Mouse (Mus musculus) stomach, embryonic 14.5 days (tissue): ENCODE measurements at regions not wholly inside any gene's neighbourhood (a gene's known extent, or its start where the extent isn't known, plus 50 kb on each side); places are given as distances from the start of the nearest gene placed in this dataset.

ENCODE experiments used
- ATAC-seq: fragments of 200-750 bp; cut with Nextera tagmentation; 2 replicates; pipeline ENCODE4 v1.8.0; 2017; ENCODE audit warnings: low read depth, moderate TSS enrichment; ENCODE audit not compliant: insufficient number of reproducible peaks, insufficient read depth, low FRiP score
- H3K27ac ChIP-seq: fragments of 300-500 bp; sonication (generic); 2 replicates; pipeline ENCODE4 v1.5.1; 2014; ENCODE audit warnings: mild to moderate bottlenecking, low read length, moderate library complexity, mixed read lengths
- H3K27me3 ChIP-seq: fragments of 300-500 bp; sonication (generic); 2 replicates; pipeline ENCODE4 v1.6.1; 2014; ENCODE audit warnings: low read length, control low read depth, mixed read lengths; ENCODE audit not compliant: control insufficient read depth, insufficient read depth
- H3K36me3 ChIP-seq: fragments of 300-500 bp; sonication (generic); 2 replicates; pipeline ENCODE4 v1.6.1; 2014; ENCODE audit warnings: mild to moderate bottlenecking, control low read depth, low read length, moderate library complexity, mixed read lengths; ENCODE audit not compliant: control insufficient read depth, insufficient read depth
- H3K4me1 ChIP-seq: fragments of 300-500 bp; sonication (generic); 2 replicates; pipeline ENCODE4 v1.6.1; 2014; ENCODE audit warnings: low read length, control low read depth, mixed read lengths; ENCODE audit not compliant: control insufficient read depth, insufficient read depth
- H3K4me2 ChIP-seq: fragments of 300-500 bp; sonication (generic); replicated peaks from 2 replicates; pipeline ENCODE4 v1.6.1; 2014; ENCODE audit warnings: low read depth, low read length, control low read depth
- H3K4me3 ChIP-seq: fragments of 300-500 bp; sonication (generic); 2 replicates; pipeline ENCODE4 v1.5.1; 2014; ENCODE audit warnings: low read depth, low read length, control low read depth
- H3K9ac ChIP-seq: fragments of 300-500 bp; sonication (generic); replicated peaks from 2 replicates; pipeline ENCODE4 v1.6.1; 2014; ENCODE audit warnings: low read depth, mild to moderate bottlenecking, control low read depth, low read length, moderate library complexity, mixed read lengths
- H3K9me3 ChIP-seq: fragments of 300-500 bp; sonication (generic); 2 replicates; pipeline ENCODE4 v1.6.1; 2016; ENCODE audit warnings: low read depth, low read length, control low read depth; ENCODE audit not compliant: control insufficient read depth
- WGBS: fragments of 180-500 bp; shearing (Covaris S2); extraction: QIAGEN DNeasy Blood & Tissue Kit; methylation state at CpG from one replicate; pipeline ENCODE4 v1.1.7; 2014; 5-methylcytosine and 5-hydroxymethylcytosine counted together

GRCm38 (mm10) chr4:47605676-47606075, 131.2 kb downstream of the Sec61b start:
- Histone ChIP-seq H3K27me3 (no peaks in the 10 kb centered on the region), H3K4me1 (no peaks in the 10 kb centered on the region), H3K36me3 (no peaks in the 10 kb centered on the region), H3K4me3 (no peak overlapping the region), H3K9ac (no peak overlapping the region), H3K9me3 (no peaks in the 10 kb centered on the region), H3K27ac (no peak overlapping the region), H3K4me2 (no peak overlapping the region)
- WGBS: 90% methylated on average over 4 of the region's 4 CpGs
- ATAC-seq: no peak

- no peak overlapping the region for H3K27ac ChIP-seq
- H3K36me3 ChIP-seq: no peaks in the 10 kb centered on the region
- WGBS: 62% methylated on average over 5 of the region's 5 CpGs
- ATAC-seq: no peak
- no peaks in the 10 kb centered on the region for H3K27me3 ChIP-seq
- no peak overlapping the region for H3K4me3 ChIP-seq
- H3K9me3 ChIP-seq: no peaks in the 10 kb centered on the region
- H3K4me2 ChIP-seq: no peak overlapping the region
- H3K4me1 ChIP-seq: no peaks in the 10 kb centered on the region
- H3K9ac ChIP-seq: no peak overlapping the region
These were observed 134.2 kb downstream of the Sec61b start for GRCm38 (mm10) chr4:47608673-47609072.

GRCm38 (mm10) chr4:47610913-47611312, 136.5 kb downstream of the Sec61b start:
- WGBS: 50% methylated on average over 5 of the region's 5 CpGs
- Histone ChIP-seq H3K27ac (no peak overlapping the region), H3K9ac (no peak overlapping the region), H3K36me3 (no peaks in the 10 kb centered on the region), H3K4me3 (no peak overlapping the region), H3K4me1 (no peaks in the 10 kb centered on the region), H3K27me3 (no peaks in the 10 kb centered on the region), H3K4me2 (no peak overlapping the region), H3K9me3 (no peaks in the 10 kb centered on the region)
- no peak for ATAC-seq

- H3K9me3 ChIP-seq: no peaks in the 10 kb centered on the region
- H3K9ac ChIP-seq: no peak overlapping the region
- no peak for ATAC-seq
- no peaks in the 10 kb centered on the region for H3K36me3 ChIP-seq
- H3K4me1 ChIP-seq: no peaks in the 10 kb centered on the region
- 78% methylated on average over 3 of the region's 3 CpGs for WGBS
- no peaks in the 10 kb centered on the region for H3K27me3 ChIP-seq
- H3K4me3 ChIP-seq: no peak overlapping the region
- no peak overlapping the region for H3K27ac ChIP-seq
- H3K4me2 ChIP-seq: no peak overlapping the region
These were observed 142.1 kb downstream of the Sec61b start for GRCm38 (mm10) chr4:47616525-47616924.

- no peak overlapping the region for H3K4me3 ChIP-seq
- H3K9ac ChIP-seq: no peak overlapping the region
- H3K4me2 ChIP-seq: no peak overlapping the region
- H3K36me3 ChIP-seq: no peaks in the 10 kb centered on the region
- H3K27me3 ChIP-seq: no peaks in the 10 kb centered on the region
- H3K4me1 ChIP-seq: no peaks in the 10 kb centered on the region
- WGBS: 83% methylated on average over 3 of the region's 3 CpGs
- no peak for ATAC-seq
- H3K9me3 ChIP-seq: no peaks in the 10 kb centered on the region
- no peak overlapping the region for H3K27ac ChIP-seq
These were observed 146.2 kb downstream of the Sec61b start for GRCm38 (mm10) chr4:47620700-47621099.

- no peaks in the 10 kb centered on the region for H3K36me3 ChIP-seq
- no peak overlapping the region for H3K4me3 ChIP-seq
- no peaks in the 10 kb centered on the region for H3K9me3 ChIP-seq
- no peak overlapping the region for H3K27ac ChIP-seq
- H3K9ac ChIP-seq: no peak overlapping the region
- H3K27me3 ChIP-seq: no peaks in the 10 kb centered on the region
- no peak for ATAC-seq
- no peaks in the 10 kb centered on the region for H3K4me1 ChIP-seq
- WGBS: 89% methylated on average over 13 of the region's 13 CpGs
- H3K4me2 ChIP-seq: no peak overlapping the region
These were observed 148.6 kb downstream of the Sec61b start for GRCm38 (mm10) chr4:47622851-47623743.

- Histone ChIP-seq H3K9me3 (no peaks in the 10 kb centered on the region), H3K36me3 (no peaks in the 10 kb centered on the region), H3K9ac (no peak overlapping the region), H3K27ac (no peak overlapping the region), H3K4me2 (no peak overlapping the region), H3K4me3 (no peak overlapping the region), H3K27me3 (no peaks in the 10 kb centered on the region), H3K4me1 (no peaks in the 10 kb centered on the region)
- 59% methylated on average over 8 of the region's 8 CpGs for WGBS
- no peak for ATAC-seq
These were observed 155.5 kb downstream of the Sec61b start for GRCm38 (mm10) chr4:47630006-47630405.

GRCm38 (mm10) chr4:47630427-47630826, 156.0 kb downstream of the Sec61b start:
- H3K36me3 ChIP-seq: no peaks in the 10 kb centered on the region
- H3K4me2 ChIP-seq: no peak overlapping the region
- H3K9me3 ChIP-seq: no peaks in the 10 kb centered on the region
- no peak overlapping the region for H3K9ac ChIP-seq
- H3K27me3 ChIP-seq: no peaks in the 10 kb centered on the region
- ATAC-seq: no peak
- H3K4me3 ChIP-seq: no peak overlapping the region
- no peaks in the 10 kb centered on the region for H3K4me1 ChIP-seq
- 70% methylated on average over 1 of the region's 1 CpGs for WGBS
- no peak overlapping the region for H3K27ac ChIP-seq
